Mouse (Mus musculus): ENCODE data around the gene 4930562C15Rik. TPM values are rescaled to one million over a fixed set of nuclear protein-coding genes. Genes with fewer than 3 reads are reported as not detected.

4930562C15Rik gene
- total and polyA plus RNA-seq, 3 experiments, result 0.12 to 0.21 TPM; not detected in 1

DNA sequence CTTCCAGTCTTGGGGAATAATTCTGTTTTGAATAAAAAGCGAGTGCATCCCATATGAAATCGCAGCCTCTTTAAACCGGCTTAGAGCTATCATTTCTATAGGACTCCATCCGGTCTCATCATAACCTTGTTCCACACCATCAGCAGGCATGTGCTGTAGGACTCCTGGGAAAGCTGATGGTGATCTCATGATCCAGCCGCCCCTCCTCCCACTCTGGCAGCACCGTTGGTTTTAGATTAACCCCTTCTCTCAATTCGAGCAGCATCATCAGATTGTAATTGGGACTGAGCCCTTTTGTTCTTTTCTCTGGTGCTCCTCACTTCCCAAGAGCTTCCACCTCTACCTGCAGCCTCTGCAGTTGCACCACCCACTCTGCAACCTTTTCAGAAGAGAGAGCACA lies 66.0 kb downstream of the 4930562C15Rik start:
- H3K36me3 ChIP-seq (ENCODE audit: control insufficient read depth in 1 of 2, insufficient read depth in 2 of 2, low read length in 2 of 2), result peaks cover 0 to 10% of the 10 kb centered on the region in 2 experiments; a peak in 3 of 4 replicates
- peaks cover 4 to 13% of the 10 kb centered on the region in 2 experiments for H3K4me1 ChIP-seq (ENCODE audit: control insufficient read depth in 1 of 2, insufficient read depth in 2 of 2, low read length in 2 of 2)
- no peak for DNase-seq (ENCODE audit: low read depth, low spot score)
- TF ChIP-seq BHLHE40 (IDR thresholded peaks at IDR 0.05; ENCODE audit: borderline replicate concordance, low read depth, low read length), result no peak
- no peak for TF ChIP-seq SMC3 (IDR thresholded peaks at IDR 0.05; ENCODE audit: low read depth, low read length)
- no peak for TF ChIP-seq RAD21 (IDR thresholded peaks at IDR 0.05; ENCODE audit: low read depth, low read length)
- TF ChIP-seq MAZ (IDR thresholded peaks at IDR 0.05; ENCODE audit: low read depth, low read length), result no peak
- TF ChIP-seq MAX (IDR thresholded peaks at IDR 0.05; ENCODE audit: low read length), result no peak
- TF ChIP-seq ZMIZ1 (IDR thresholded peaks at IDR 0.05; ENCODE audit: low read depth, low read length), result no peak
- TF ChIP-seq GATA1 (IDR thresholded peaks at IDR 0.05; ENCODE audit: low read depth, low read length), result no peak
- TF ChIP-seq POLR2A (IDR thresholded peaks at IDR 0.05; ENCODE audit: control insufficient read depth in 1 of 2, insufficient read depth in 1 of 2, low read depth in 1 of 2, low read length in 2 of 2, poor library complexity in 1 of 2), result no peak
- TF ChIP-seq MAFK (IDR thresholded peaks at IDR 0.05; ENCODE audit: borderline replicate concordance, low read depth, low read length), result no peak
- TF ChIP-seq USF1 (IDR thresholded peaks at IDR 0.05; ENCODE audit: low read depth, low read length), result no peak
- no peak for TF ChIP-seq MYB (IDR thresholded peaks at IDR 0.05; ENCODE audit: low read depth, low read length)
- no peak overlapping the region for H3K27ac ChIP-seq (ENCODE audit: control insufficient read depth, low read depth, low read length)
- H3K27me3 ChIP-seq (ENCODE audit: control insufficient read depth in 1 of 2, insufficient read depth in 2 of 2, low read length in 2 of 2), result no peaks in the 10 kb centered on the region
- H3K4me3 ChIP-seq (ENCODE audit: control insufficient read depth in 1 of 2, insufficient read depth in 1 of 2, low read depth in 2 of 2, low read length in 2 of 2), result no peak overlapping the region
- H3K9ac ChIP-seq (ENCODE audit: control insufficient read depth, low read depth, low read length, poor library complexity, severe bottlenecking), result no peak overlapping the region
- H3K9me3 ChIP-seq (replicated peaks; ENCODE audit: insufficient read depth, low read length), result no peaks in the 10 kb centered on the region
- no peaks in the 10 kb centered on the region for H3K79me2 ChIP-seq (ENCODE audit: control insufficient read depth, insufficient read depth, low read length, poor library complexity)

GRCm38 (mm10) chr16:4902390-4902789 lies 67.2 kb downstream of the 4930562C15Rik start:
- no peak overlapping the region for H3K9ac ChIP-seq (ENCODE audit: control insufficient read depth, low read depth, low read length, poor library complexity, severe bottlenecking)
- no peaks in the 10 kb centered on the region for H3K27me3 ChIP-seq (ENCODE audit: control insufficient read depth in 1 of 2, insufficient read depth in 2 of 2, low read length in 2 of 2)
- no peak for TF ChIP-seq GATA1 (IDR thresholded peaks at IDR 0.05; ENCODE audit: low read depth, low read length)
- no peak for TF ChIP-seq TCF12 (IDR thresholded peaks at IDR 0.05; ENCODE audit: low read depth, low read length)
- no peak overlapping the region for H3K27ac ChIP-seq (ENCODE audit: control insufficient read depth, low read depth, low read length)
- H3K4me1 ChIP-seq (ENCODE audit: control insufficient read depth in 1 of 2, insufficient read depth in 2 of 2, low read length in 2 of 2), result peaks cover 0 to under 1% of the 10 kb centered on the region in 2 experiments; a peak in 3 of 4 replicates
- no peak overlapping the region for H3K4me3 ChIP-seq (ENCODE audit: control insufficient read depth in 1 of 2, insufficient read depth in 1 of 2, low read depth in 2 of 2, low read length in 2 of 2)
- H3K79me2 ChIP-seq (ENCODE audit: control insufficient read depth, insufficient read depth, low read length, poor library complexity), result no peaks in the 10 kb centered on the region
- H3K9me3 ChIP-seq (replicated peaks; ENCODE audit: insufficient read depth, low read length), result no peaks in the 10 kb centered on the region
- DNase-seq (ENCODE audit: low read depth, low spot score), result no peak
- H3K36me3 ChIP-seq (ENCODE audit: control insufficient read depth in 1 of 2, insufficient read depth in 2 of 2, low read length in 2 of 2), result no peaks in the 10 kb centered on the region; a peak in 1 of 4 replicates

DNA sequence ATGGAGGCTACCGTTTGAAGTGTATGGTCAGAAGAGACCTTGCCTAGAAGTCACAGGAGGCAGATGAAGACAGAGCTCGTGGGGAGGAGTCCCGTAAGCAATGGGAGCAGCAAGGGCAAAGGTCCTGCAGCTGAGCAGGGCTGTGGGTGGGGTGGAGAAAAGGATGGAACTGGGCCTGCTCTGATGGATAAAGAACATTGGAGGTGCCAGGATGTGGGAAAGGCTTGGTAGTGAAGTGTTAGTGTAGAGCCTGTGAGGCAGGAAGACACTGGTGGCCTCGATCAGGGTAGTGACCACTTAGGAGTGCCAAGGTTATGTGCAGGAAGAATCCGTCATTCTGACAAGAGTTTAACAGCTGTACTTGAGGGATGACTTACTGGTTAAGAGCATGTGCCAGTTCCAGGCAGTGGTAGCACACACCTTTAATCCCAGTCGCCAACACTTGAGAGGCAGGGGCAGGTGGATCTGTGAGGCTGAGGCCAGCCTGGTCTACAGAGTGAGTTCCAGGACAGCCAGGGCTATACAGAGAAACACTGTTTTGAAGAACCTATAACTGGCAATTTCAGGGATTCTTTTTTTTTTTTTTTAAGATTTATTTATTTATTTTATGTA lies 68.4 kb downstream of the 4930562C15Rik start:
- no peak overlapping the region for H3K4me3 ChIP-seq (ENCODE audit: control insufficient read depth in 1 of 2, insufficient read depth in 1 of 2, low read depth in 2 of 2, low read length in 2 of 2)
- no peaks in the 10 kb centered on the region; a peak in 1 of 4 replicates for H3K4me1 ChIP-seq (ENCODE audit: control insufficient read depth in 1 of 2, insufficient read depth in 2 of 2, low read length in 2 of 2)
- no peak for TF ChIP-seq SIN3A (IDR thresholded peaks at IDR 0.05; ENCODE audit: low read length)
- no peak for TF ChIP-seq UBTF (IDR thresholded peaks at IDR 0.05; ENCODE audit: borderline replicate concordance, insufficient read depth, low read depth, low read length)
- no peak for TF ChIP-seq USF2 (IDR thresholded peaks at IDR 0.05; ENCODE audit: borderline replicate concordance in 1 of 2, insufficient read depth in 1 of 2, low read depth in 1 of 2, low read length in 2 of 2)
- TF ChIP-seq USF1 (IDR thresholded peaks at IDR 0.05; ENCODE audit: low read depth, low read length), result no peak
- no peak for TF ChIP-seq NELFE (IDR thresholded peaks at IDR 0.05; ENCODE audit: low read depth, low read length)
- TF ChIP-seq EP300 (IDR thresholded peaks at IDR 0.05; ENCODE audit: low read depth in 1 of 2, low read length in 2 of 2), result no peak
- TF ChIP-seq MYC (IDR thresholded peaks at IDR 0.05; ENCODE audit: low read depth, low read length), result no peak
- no peak for TF ChIP-seq MAFK (IDR thresholded peaks at IDR 0.05; ENCODE audit: borderline replicate concordance, low read depth, low read length)
- no peak for TF ChIP-seq SMC3 (IDR thresholded peaks at IDR 0.05; ENCODE audit: low read depth, low read length)
- no peak for TF ChIP-seq GATA1 (IDR thresholded peaks at IDR 0.05; ENCODE audit: low read depth, low read length)
- TF ChIP-seq NRF1 (IDR thresholded peaks at IDR 0.05; ENCODE audit: insufficient read depth, low read depth, low read length, poor library complexity, severe bottlenecking), result no peak
- TF ChIP-seq RAD21 (IDR thresholded peaks at IDR 0.05; ENCODE audit: low read depth, low read length), result no peak
- no peak for TF ChIP-seq ETS1 (IDR thresholded peaks at IDR 0.05; ENCODE audit: low read depth, low read length)

More for the DNA sequence above, 68.4 kb downstream of the 4930562C15Rik start:
- Histone ChIP-seq H3K36me3 (ENCODE audit: control insufficient read depth in 1 of 2, insufficient read depth in 2 of 2, low read length in 2 of 2) (no peaks in the 10 kb centered on the region; a peak in 1 of 4 replicates), H3K9ac (ENCODE audit: control insufficient read depth, low read depth, low read length, poor library complexity, severe bottlenecking) (no peak overlapping the region), H3K9me3 (replicated peaks; ENCODE audit: insufficient read depth, low read length) (no peaks in the 10 kb centered on the region), H3K79me2 (ENCODE audit: control insufficient read depth, insufficient read depth, low read length, poor library complexity) (no peaks in the 10 kb centered on the region), H3K27me3 (ENCODE audit: control insufficient read depth in 1 of 2, insufficient read depth in 2 of 2, low read length in 2 of 2) (no peaks in the 10 kb centered on the region), H3K27ac (ENCODE audit: control insufficient read depth, low read depth, low read length) (no peak overlapping the region)
- no peak for DNase-seq (ENCODE audit: low read depth, low spot score)
